Mouse (Mus musculus) embryonic fibroblast, embryonic 13.5 days (primary cell): Measurements from ENCODE around the gene Rgs6. TPM values are rescaled to one million over a fixed set of nuclear protein-coding genes. Genes with fewer than 3 reads are reported as not detected.

Experiments used
- H3K27ac ChIP-seq: 2 replicates; pipeline ENCODE4 v1.5.1; 2012; ENCODE audit warnings: low read length, control low read depth, inconsistent platforms; ENCODE audit not compliant: insufficient read depth
- H3K4me1 ChIP-seq: 2 replicates; pipeline ENCODE4 v1.6.1; 2011; ENCODE audit warnings: low read length; ENCODE audit not compliant: control insufficient read depth, insufficient read depth
- H3K4me3 ChIP-seq: 2 replicates; pipeline ENCODE4 v1.5.1; 2011; ENCODE audit warnings: mild to moderate bottlenecking, control low read depth, low read length; ENCODE audit not compliant: insufficient read depth
- CTCF ChIP-seq: IDR thresholded peaks from 2 replicates; pipeline ENCODE4 v1.5.1; 2011; ENCODE audit warnings: mild to moderate bottlenecking, control low read depth, low read length, moderate library complexity, borderline replicate concordance; ENCODE audit not compliant: insufficient read depth
- POLR2A ChIP-seq: IDR thresholded peaks from 2 replicates; pipeline ENCODE4 v1.6.1; 2011; ENCODE audit warnings: low read depth, mild to moderate bottlenecking, control low read depth, low read length, moderate library complexity
- polyA plus RNA-seq: library from polyadenylated mRNA; stranded (reverse); fragments of >200 nt; gene quantifications from 2 replicates; pipeline ENCODE4 v1.2.4, GENCODE M21; 2011; ENCODE audit warnings: low read depth; ENCODE audit not compliant: missing spikeins, insufficient read length

Rgs6 gene
- 1.9 and 3.0 TPM in 2 replicates for polyA plus RNA-seq

GRCm38 (mm10) chr12:82588017-82588416 lies at the start of gene Rgs6:
TSS of gene Rgs6 (plus strand) at chr12:82588292.
- no peak within 1 kb of the TSS for H3K4me3 ChIP-seq
- TF ChIP-seq CTCF (no peak), POLR2A (no peak)
- H3K4me1 ChIP-seq: no peaks in the 10 kb centered on the region
- no peak within 1 kb of the TSS for H3K27ac ChIP-seq

GRCm38 (mm10) chr12:82547127-82547526 lies 41.0 kb upstream of the Rgs6 start:
- Histone ChIP-seq H3K4me1 (no peaks in the 10 kb centered on the region), H3K27ac (no peak overlapping the region), H3K4me3 (no peak overlapping the region)
- TF ChIP-seq POLR2A (no peak), CTCF (no peak)

GRCm38 (mm10) chr12:82549228-82549627 lies 38.9 kb upstream of the Rgs6 start:
- TF ChIP-seq POLR2A: no peak
- no peak for TF ChIP-seq CTCF
- H3K4me1 ChIP-seq: no peaks in the 10 kb centered on the region
- no peak overlapping the region for H3K4me3 ChIP-seq
- H3K27ac ChIP-seq: no peak overlapping the region

DNA sequence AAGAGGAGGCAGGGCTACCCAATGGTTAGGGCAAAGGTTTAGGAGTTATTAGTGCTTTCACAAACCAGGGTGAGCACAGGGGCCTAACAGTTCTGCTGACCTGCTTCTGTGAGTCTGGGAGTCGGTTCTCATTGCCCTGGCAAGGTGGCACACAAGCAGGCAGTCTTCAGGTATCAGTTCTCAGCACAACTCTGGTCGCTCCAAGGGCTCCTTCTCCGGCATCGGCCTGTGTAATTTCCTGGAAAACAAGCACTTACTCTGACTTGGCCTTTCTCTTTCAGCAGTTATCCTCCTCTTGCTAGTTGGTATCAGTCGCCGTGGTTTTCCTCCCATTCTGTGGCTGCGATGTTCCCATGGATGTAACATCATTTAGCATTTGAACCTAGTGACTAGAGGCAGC lies 38.0 kb upstream of the Rgs6 start:
- Histone ChIP-seq H3K4me3 (no peak overlapping the region), H3K4me1 (no peaks in the 10 kb centered on the region)
- TF ChIP-seq POLR2A (no peak), CTCF (no peak)

DNA sequence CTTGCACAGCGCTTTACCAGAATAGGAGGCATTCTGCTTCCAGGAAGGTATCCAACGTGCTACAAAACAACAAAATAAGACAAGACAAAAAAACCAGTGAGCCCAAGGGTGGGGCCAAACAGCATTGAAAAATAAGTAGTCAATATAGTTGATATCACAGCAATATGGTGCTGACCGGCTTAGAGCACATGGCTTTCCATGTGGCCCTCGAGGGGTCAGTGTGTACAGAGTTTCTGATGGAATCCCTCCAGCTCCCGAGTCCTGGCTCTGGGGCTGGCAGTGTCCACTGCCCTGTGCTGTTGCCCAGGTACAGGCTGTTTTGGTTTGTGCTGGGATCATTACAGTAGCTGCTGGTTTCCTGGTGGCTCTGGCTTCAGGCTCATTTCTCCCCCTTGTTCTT lies 35.7 kb upstream of the Rgs6 start:
- Histone ChIP-seq H3K4me1 (no peaks in the 10 kb centered on the region), H3K27ac (no peak overlapping the region), H3K4me3 (no peak overlapping the region)
- TF ChIP-seq POLR2A (no peak), CTCF (no peak)

More for the DNA sequence above, 38.0 kb upstream of the Rgs6 start:
- H3K27ac ChIP-seq: no peak overlapping the region

GRCm38 (mm10) chr12:82562916-82563315 lies 25.2 kb upstream of the Rgs6 start:
- TF ChIP-seq CTCF: no peak
- no peak for TF ChIP-seq POLR2A
- Histone ChIP-seq H3K4me1 (no peaks in the 10 kb centered on the region), H3K27ac (no peak overlapping the region), H3K4me3 (no peak overlapping the region)

- no peak for TF ChIP-seq CTCF
- no peak for TF ChIP-seq POLR2A
- Histone ChIP-seq H3K4me3 (no peak overlapping the region), H3K27ac (no peak overlapping the region), H3K4me1 (no peaks in the 10 kb centered on the region)
Measured at GRCm38 (mm10) chr12:82568370-82568769, 19.7 kb upstream of the Rgs6 start.

GRCm38 (mm10) chr12:82572706-82573105 lies 15.4 kb upstream of the Rgs6 start:
- no peak overlapping the region for H3K27ac ChIP-seq
- no peaks in the 10 kb centered on the region for H3K4me1 ChIP-seq
- no peak for TF ChIP-seq CTCF
- TF ChIP-seq POLR2A: no peak
- no peak overlapping the region for H3K4me3 ChIP-seq

DNA sequence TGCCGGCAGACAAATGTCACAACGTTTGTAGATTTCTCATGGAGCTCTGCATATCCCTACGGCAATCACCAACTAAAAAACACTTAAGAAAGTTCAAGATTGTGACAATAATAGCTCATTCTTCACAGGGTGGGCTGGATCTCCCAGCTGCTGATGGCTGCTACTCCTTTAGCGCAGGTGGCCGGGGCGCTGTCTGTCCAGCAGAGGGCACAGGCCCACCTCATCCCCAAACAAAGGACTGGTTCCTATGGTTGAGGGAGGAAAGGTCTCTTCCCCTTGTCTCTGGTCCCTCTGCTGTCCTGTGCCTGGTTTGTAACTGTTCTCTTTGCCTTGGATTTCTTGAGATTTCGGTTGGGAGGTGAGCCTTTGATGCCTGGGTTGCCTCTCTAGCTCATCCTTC lies 1.5 kb upstream of the Rgs6 start:
- H3K27ac ChIP-seq: no peak overlapping the region

DNA sequence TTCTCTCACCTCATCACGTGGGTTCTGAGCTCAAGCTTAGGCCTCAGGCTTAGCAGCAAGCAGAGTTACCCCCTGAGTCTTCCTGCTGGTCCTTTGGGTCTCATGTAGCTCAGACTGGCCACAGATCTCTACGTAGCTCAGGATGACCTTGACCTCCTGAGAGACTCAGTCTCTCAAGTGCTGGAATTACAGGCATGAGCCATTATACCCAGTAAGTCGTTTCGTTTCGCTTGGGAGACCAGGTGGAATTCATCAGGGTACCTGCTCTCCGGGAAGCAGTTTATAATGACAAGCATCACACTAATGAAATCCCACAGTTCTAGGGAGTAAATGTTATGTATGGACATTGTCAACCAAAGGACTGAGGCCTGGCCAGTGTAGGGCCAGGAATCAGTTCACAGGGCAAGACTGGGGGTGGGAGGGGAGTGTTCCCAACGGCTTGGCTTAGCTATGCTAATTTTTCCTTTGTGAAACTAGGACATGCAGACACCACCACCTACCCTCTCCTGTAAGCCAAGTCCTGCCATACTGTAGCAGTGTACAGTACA lies 670 bp upstream of the Rgs6 start:
- Histone ChIP-seq H3K4me3 (no peak overlapping the region), H3K4me1 (no peaks in the 10 kb centered on the region), H3K27ac (no peak overlapping the region)
- TF ChIP-seq CTCF: no peak
- no peak for TF ChIP-seq POLR2A

More for the DNA sequence above, 1.5 kb upstream of the Rgs6 start:
- no peak overlapping the region for H3K4me3 ChIP-seq
- no peaks in the 10 kb centered on the region for H3K4me1 ChIP-seq
- TF ChIP-seq CTCF: peak; percentile 43; the same call in 1 of the 2 replicates
- TF ChIP-seq POLR2A: no peak
